Mouse (Mus musculus) brain, embryonic 14.5 days (tissue): ENCODE results near the gene Nckap1. TPM values are rescaled to one million over a fixed set of nuclear protein-coding genes. Genes with fewer than 3 reads are reported as not detected.

ENCODE experiments used
- DNase-seq: peaks from one replicate; pipeline ENCODE4 v3.0.0-alpha.2; 2011; ENCODE audit warnings: low read depth
- CTCF ChIP-seq: fragments of 200-500 bp; IDR thresholded peaks from 2 replicates; pipeline ENCODE4 v1.5.1; 2012; ENCODE audit warnings: inconsistent platforms, mild to moderate bottlenecking, moderate library complexity, borderline replicate concordance; ENCODE audit not compliant: insufficient read depth, insufficient read length; ENCODE audit errors: extremely low read depth
- POLR2A ChIP-seq: fragments of 200-500 bp; IDR thresholded peaks from 2 replicates; pipeline ENCODE4 v1.6.1; 2012; ENCODE audit warnings: mild to moderate bottlenecking, inconsistent platforms, borderline replicate concordance; ENCODE audit not compliant: poor library complexity, insufficient read depth, insufficient read length, severe bottlenecking; ENCODE audit errors: extremely low read depth
- polyA plus RNA-seq: library from polyadenylated mRNA; depleted of rRNA; stranded (reverse); fragments of >200 nt; gene quantifications from 2 replicates; pipeline ENCODE4 v1.2.3, GENCODE M21; 2012

Nckap1 gene
- polyA plus RNA-seq, 1 experiment = 119 TPM

DNA sequence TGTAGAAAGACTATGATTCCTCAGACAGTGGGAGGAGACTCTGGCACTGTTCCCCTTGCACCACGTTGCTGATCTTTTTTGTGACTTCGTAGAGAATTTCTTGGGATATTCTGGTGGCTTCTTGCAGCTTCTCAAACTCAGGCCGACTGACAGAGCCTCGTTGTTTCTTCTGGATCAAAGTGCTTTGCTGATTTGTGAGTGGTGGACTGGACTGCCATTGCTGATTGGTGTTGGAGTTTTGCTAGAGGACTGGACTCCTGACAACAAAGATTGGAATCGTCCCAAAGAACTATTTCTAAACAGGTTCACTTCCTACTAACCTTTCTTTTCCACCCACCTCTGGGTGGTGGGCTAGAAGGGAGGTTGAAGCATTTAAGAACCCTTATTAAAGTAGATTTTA lies 21.5 kb downstream of the Nckap1 start:
- no peak for DNase-seq
- TF ChIP-seq CTCF (no peak), POLR2A (no peak)

DNA sequence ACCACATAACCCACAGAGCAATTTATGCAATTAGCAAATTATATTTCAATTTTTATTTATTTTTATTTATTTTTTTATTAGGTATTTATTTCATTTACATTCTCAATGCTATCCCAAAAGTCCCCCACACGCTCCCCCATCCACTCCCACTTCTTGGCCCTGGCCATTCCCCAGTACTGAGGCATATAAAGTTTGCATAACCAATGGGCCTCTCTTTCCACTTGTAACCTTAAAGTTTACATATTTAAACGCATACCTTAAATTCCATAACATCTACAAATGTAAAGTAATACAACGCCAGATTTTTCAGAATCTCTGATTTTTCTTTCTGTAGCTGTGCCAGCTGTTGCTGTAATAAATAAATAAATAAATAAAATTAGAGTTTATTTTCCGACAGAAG lies 26.7 kb downstream of the Nckap1 start:
- no peak for DNase-seq
- TF ChIP-seq CTCF (no peak), POLR2A (no peak)

DNA sequence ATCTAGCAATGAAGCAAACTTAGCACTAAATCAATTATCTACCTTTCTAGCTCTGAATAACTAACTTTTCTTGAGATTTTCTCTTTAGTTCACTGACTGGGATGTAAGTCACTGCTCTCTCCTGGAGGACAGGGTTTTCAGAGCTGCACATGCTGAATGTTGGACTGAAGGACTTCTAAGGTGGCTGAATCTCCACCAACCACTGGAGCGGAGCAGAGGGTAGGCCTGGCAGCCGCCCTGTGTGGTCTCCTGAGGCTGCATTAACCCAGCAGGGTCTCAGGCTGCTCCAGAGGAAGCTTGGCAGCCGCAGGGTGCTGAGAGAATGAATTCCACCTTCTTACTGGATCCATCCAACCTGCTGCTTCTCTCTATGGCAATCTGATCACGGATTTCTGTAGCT lies 31.5 kb downstream of the Nckap1 start:
- no peak for TF ChIP-seq POLR2A
- TF ChIP-seq CTCF = no peak

DNA sequence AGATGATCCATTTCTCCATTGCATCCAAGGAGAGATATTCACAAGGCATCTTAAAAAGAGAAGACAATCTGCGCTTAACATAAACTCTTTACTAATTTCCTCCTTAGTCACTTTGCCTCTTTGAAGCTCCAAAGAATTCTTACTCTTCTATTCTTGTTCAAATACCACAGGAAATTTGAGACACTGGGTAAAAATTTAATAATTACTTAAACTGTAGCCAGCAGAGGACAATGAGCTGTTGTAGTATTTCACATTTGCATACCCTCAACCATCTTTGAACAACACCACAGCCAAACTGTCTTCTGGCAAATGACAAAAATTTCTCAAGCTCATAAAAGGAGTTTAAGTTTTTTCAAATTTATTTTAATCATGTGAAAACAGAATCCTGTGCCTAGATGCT lies 33.3 kb downstream of the Nckap1 start:
- no peak for DNase-seq
- TF ChIP-seq CTCF = no peak
- TF ChIP-seq POLR2A = no peak

More for the DNA sequence above, 31.5 kb downstream of the Nckap1 start:
- DNase-seq = no peak

DNA sequence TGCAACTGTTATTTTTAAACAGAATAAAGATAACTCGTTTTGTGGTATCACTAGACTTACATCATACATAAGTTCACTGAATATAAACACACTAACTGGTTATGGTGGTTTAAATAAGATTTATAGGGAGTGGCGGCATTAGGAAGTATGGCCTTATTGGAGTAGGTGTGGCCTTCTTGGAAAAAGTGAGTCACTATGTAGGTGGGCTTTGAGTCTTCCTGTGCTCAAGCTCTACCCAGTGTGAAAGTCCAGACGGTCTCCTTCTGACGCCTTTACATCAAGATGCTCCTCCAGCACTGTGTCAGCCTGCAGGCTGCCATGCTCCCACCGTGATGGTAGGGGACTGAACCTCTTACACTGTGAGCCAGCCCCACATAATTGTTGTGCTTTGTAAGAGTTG lies 38.4 kb downstream of the Nckap1 start:
- DNase-seq = no peak
- TF ChIP-seq POLR2A (no peak), CTCF (no peak)

DNA sequence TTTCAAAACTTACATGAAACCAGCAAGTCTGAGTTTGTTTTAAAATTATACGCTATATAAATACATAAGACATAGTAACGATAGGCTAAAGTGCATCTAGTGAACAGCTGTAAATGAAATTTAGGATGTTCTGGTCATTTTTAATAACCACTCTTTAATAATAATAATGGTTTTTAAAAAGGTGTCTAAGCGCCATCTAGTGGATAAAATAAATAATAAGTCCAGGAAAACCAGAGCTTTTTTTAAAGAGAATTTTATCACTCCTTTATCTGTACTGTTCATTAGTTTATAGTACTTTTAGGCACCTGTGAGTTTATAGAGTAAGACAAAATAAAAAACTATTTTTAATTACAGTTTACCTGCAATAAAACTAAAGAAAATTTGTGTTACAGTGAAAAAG lies 44.0 kb downstream of the Nckap1 start:
- no peak for DNase-seq
- TF ChIP-seq POLR2A (no peak), CTCF (0 out of 2 replicates have a peak, but pooled peaks have one; percentile 12)

DNA sequence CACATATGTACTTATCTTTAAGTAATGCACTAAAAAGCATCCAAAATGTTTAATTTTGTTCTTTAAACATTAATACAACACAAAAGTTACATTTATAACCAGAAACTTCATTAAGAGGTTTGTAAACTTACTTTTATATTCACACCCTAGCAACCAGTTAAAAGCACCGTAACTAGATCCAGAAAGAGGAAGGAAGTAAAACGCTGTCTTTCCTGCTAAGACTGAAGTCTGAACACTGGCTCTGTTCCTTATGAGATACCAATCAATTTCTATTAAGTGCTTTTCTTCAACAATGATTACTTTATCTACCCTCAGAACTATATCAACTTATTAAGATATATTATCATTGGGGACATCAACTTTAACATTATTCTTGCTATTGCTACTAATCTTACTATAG lies 44.6 kb downstream of the Nckap1 start:
- TF ChIP-seq POLR2A (no peak), CTCF (no peak)

DNA sequence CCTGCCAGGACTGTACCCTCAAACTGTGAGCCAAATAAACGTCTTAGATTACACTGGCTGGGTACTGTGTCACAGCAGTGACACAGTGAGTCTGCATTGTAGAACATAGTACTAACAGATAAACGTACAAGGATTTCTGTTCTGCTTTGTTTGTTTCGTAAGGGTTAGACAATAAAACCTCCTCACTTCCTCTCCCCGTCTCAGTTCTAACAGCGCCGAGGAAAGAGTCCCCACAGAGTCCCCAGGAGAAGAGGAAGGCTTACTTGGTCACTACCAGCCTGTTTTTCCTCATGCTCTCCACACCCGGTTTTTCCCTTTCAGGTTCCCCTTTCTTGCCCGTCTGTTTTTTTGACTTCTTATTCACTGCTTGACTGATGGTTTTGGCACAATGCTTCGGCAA lies 56.9 kb downstream of the Nckap1 start:
- TF ChIP-seq POLR2A = no peak
- TF ChIP-seq CTCF = no peak
- no peak for DNase-seq

More for the DNA sequence above, 44.6 kb downstream of the Nckap1 start:
- DNase-seq = no peak

DNA sequence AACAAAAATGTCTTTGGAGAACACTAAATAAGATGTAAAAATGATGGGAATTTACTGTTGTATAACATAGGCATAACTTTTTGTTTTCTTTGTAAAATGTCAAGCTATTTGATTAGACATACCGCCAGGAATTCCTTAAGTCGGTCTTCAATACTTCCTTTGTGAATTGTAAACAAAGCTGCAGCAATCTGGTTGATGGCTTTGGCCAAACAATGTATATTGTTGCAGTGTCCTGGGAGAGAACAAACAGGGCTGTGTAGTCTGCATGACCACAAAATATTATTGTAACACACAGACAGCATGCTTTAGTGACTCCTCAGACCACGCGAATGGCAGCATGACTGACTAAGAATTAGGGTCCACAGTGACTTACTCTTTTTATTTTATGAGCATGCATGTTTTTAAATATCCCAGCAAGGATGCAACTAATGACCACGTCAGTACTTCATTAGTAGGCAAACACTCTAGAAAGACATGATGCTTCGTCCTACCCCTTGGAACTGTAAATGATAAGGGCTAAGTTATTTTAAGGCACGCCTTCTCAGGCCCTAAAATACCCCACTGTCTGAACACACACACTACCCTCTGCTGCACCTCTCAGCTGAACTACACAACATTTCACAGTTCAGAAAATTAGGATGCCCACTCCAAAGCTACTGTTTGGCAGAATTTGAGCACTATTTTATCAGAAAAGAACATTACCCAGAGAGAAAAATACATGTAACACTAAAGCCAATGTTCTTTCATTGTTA lies 75.0 kb downstream of the Nckap1 start:
- no peak for DNase-seq
- TF ChIP-seq CTCF = no peak
- no peak for TF ChIP-seq POLR2A

DNA sequence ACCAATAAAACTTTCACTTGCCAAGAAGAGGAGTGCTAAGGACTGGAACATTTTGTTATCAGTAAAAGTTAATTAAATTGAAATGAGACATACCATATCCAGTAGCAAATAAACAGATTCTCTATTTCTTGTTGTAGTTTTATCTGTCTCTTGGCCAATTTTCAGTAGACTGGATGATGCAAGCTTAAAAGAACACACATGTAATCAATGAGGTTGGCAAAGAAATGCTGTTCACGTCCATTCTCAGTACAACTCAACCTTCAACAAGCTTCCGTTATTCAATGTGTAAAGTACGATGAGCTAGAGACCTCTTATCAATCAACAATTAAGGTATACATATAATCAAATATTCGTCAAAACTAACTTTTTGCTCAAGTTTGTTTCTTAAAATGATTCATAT lies 79.0 kb downstream of the Nckap1 start:
- no peak for TF ChIP-seq CTCF
- TF ChIP-seq POLR2A = no peak

DNA sequence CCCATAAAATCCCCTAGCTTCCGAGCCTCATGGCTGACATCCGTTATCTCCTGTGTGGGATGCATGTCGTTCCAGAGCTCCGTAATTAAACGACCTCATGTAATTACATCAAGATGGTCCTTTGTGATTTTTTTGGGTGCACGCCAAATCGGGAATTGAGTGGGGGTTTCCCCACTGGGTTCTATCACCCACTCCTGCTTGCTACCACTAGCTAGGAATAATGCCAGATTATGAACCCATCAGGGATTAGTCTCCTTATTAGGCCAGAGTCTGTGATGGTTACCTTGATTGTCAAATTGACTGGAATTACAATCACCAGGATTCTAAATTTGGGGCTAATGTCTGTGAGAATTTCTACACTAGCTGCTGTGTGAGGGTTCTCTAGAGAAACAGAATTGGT lies 85.9 kb downstream of the Nckap1 start:
- peak; percentile 41 for DNase-seq

More for the DNA sequence above, 79.0 kb downstream of the Nckap1 start:
- no peak for DNase-seq

DNA sequence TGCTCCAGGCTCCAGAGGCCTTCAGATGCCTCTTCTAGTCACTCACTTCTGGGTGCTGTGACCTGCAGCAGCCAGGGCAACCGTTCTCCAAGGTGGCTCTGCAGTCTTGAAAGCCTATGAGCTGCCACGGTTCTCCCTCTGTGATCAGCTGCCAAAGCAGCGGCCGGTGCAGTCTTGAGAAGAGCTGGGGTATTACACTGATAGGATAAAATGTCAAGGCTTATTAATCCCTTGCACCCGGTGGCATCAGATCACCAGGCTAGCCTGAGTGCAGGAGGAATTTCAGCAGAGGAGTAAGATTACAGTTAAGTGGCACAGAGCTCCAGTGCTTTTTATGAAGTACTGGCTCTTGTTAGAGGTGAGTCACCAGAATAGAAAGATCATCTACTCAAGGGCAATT lies 94.3 kb downstream of the Nckap1 start:
- TF ChIP-seq POLR2A (no peak), CTCF (no peak)

More for the DNA sequence above, 94.3 kb downstream of the Nckap1 start:
- no peak for DNase-seq
